Mouse (Mus musculus) hindbrain, postnatal 0 days (tissue): ENCODE data around the gene Trmt1. TPM values are rescaled to one million over a fixed set of nuclear protein-coding genes. Genes with fewer than 3 reads are reported as not detected.

ENCODE experiments used
- ATAC-seq: fragments of 200-750 bp; cut with Nextera tagmentation; 2 replicates; pipeline ENCODE4 v1.8.0; 2017; ENCODE audit warnings: mild to moderate bottlenecking, moderate TSS enrichment, moderate library complexity
- DNase-seq: peaks from one replicate; pipeline ENCODE4 v3.0.0-alpha.2; 2015; ENCODE audit warnings: low spot score
- H3K27ac ChIP-seq: fragments of 300-500 bp; sonication (generic); 2 replicates; pipeline ENCODE4 v1.5.1; 2014; ENCODE audit warnings: mild to moderate bottlenecking
- H3K27me3 ChIP-seq: fragments of 300-500 bp; sonication (generic); 2 replicates; pipeline ENCODE4 v1.6.1; 2014; ENCODE audit warnings: low read length, mixed read lengths; ENCODE audit not compliant: insufficient read depth
- H3K36me3 ChIP-seq: fragments of 300-500 bp; sonication (generic); 2 replicates; pipeline ENCODE4 v1.6.1; 2014; ENCODE audit warnings: low read length, mixed read lengths; ENCODE audit not compliant: insufficient read depth
- H3K4me1 ChIP-seq: fragments of 300-500 bp; sonication (generic); 2 replicates; pipeline ENCODE4 v1.6.1; 2014; ENCODE audit warnings: antibody characterized with exemption, low read length, mixed read lengths; ENCODE audit not compliant: insufficient read depth
- H3K4me2 ChIP-seq: fragments of 300-500 bp; sonication (generic); 2 replicates; pipeline ENCODE4 v1.6.1; 2014; ENCODE audit warnings: low read depth, mild to moderate bottlenecking, low read length, moderate library complexity, mixed read lengths
- H3K4me3 ChIP-seq: fragments of 300-500 bp; sonication (generic); 2 replicates; pipeline ENCODE4 v1.5.1; 2014; ENCODE audit warnings: low read length
- H3K9ac ChIP-seq: fragments of 300-500 bp; sonication (generic); replicated peaks from 2 replicates; pipeline ENCODE4 v1.6.1; 2014; ENCODE audit warnings: mild to moderate bottlenecking, low read length, moderate library complexity, mixed read lengths
- H3K9me3 ChIP-seq: fragments of 300-500 bp; sonication (generic); 2 replicates; pipeline ENCODE4 v1.6.1; 2016; ENCODE audit warnings: low read length, mixed read lengths
- CTCF ChIP-seq: IDR thresholded peaks from 2 replicates; pipeline ENCODE4 v1.5.1; 2016; ENCODE audit warnings: antibody characterized with exemption, control low read depth, low read depth
- WGBS: fragments of 180-500 bp; shearing (Covaris S2); extraction: QIAGEN DNeasy Blood & Tissue Kit; methylation state at CpG from one replicate; pipeline ENCODE4 v1.1.7; 2014; 5-methylcytosine and 5-hydroxymethylcytosine counted together
- polyA plus RNA-seq: library from polyadenylated mRNA; unstranded; fragments of >200 nt; fragmentation: Nextera tagmentation; extraction: Ambion mirVana; gene quantifications from 2 replicates; pipeline ENCODE4 v1.2.1, GENCODE M21; 2015
- total RNA-seq: library from RNA; depleted of rRNA; stranded (reverse); fragments of >200 nt; gene quantifications from 2 replicates; pipeline ENCODE4 v1.2.3, GENCODE M21; 2014

The Trmt1 gene
- total and polyA plus RNA-seq, 2 experiments from 2014 or later = 71.2 to 93.3 TPM

GRCm38 (mm10) chr8:84640617-84641294, 45.4 kb upstream of the Trmt1 start:
- no peak for TF ChIP-seq CTCF
- Histone ChIP-seq H3K9ac (no peak overlapping the region), H3K27me3 (no peaks in the 10 kb centered on the region), H3K9me3 (no peaks in the 10 kb centered on the region), H3K36me3 (no peaks in the 10 kb centered on the region), H3K4me2 (no peak overlapping the region), H3K4me3 (no peak overlapping the region), H3K27ac (no peak overlapping the region), H3K4me1 (peaks cover 2% of the 10 kb centered on the region; the same call in 1 of the 2 replicates)
- WGBS = 71% methylated on average over 7 of the region's 7 CpGs
- ATAC-seq (no peak), DNase-seq (no peak)

DNA sequence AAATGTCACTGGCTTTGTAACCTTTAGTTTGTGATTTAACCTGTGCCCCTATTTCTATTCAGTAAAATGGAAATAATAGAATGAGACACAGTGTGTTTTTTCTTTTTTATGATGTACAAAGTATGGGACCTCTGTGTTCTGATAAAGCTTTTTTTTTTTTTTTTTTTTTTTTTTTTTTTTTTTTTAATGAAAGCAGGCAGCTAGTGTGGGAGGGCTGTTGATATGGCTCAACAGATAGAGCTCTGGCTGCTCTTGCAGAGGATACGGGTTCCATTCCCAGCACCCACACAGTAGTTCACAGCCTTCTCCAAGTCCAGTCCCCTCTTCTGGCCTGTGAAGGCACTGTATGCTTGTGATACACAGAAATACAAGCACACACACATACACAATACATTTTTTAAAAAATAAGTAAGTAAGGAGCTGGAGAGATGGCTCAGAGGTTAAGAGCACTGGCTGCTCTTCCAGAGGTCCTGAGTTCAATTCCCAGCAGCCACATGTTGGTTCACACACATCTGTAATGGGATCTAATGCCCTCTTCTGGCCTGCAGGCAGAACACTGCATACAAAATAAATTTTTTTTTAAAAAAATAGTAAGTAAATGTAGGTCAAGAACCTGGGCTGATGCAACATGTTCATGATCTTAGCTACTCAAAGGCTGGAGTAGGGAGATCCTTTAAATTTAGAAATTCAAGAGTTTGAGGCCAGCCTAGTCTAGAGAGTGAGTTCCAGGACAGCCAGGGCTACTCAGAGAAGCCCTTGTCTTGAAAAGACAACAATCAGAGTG, 44.3 kb upstream of the Trmt1 start:
- ATAC-seq (no peak), DNase-seq (no peak)
- Histone ChIP-seq H3K4me3 (no peak overlapping the region), H3K9me3 (no peaks in the 10 kb centered on the region), H3K36me3 (no peaks in the 10 kb centered on the region), H3K4me1 (peaks cover 2% of the 10 kb centered on the region; the same call in 1 of the 2 replicates), H3K27me3 (no peaks in the 10 kb centered on the region), H3K27ac (no peak overlapping the region), H3K9ac (no peak overlapping the region), H3K4me2 (no peak overlapping the region)
- TF ChIP-seq CTCF = no peak; the same call in 1 of the 2 replicates
- whole genome bisulfite sequencing = 88% methylated on average over 1 of the region's 1 CpGs

GRCm38 (mm10) chr8:84643019-84643418, 43.1 kb upstream of the Trmt1 start:
- Histone ChIP-seq H3K27ac (no peak overlapping the region), H3K9me3 (no peaks in the 10 kb centered on the region), H3K4me3 (no peak overlapping the region), H3K27me3 (no peaks in the 10 kb centered on the region), H3K4me1 (peaks cover 8% of the 10 kb centered on the region; the same call in 1 of the 2 replicates), H3K4me2 (no peak overlapping the region), H3K36me3 (no peaks in the 10 kb centered on the region), H3K9ac (no peak overlapping the region)
- TF ChIP-seq CTCF = no peak
- DNase-seq = no peak
- 76% methylated on average over 5 of the region's 5 CpGs for WGBS
- no peak for ATAC-seq

DNA sequence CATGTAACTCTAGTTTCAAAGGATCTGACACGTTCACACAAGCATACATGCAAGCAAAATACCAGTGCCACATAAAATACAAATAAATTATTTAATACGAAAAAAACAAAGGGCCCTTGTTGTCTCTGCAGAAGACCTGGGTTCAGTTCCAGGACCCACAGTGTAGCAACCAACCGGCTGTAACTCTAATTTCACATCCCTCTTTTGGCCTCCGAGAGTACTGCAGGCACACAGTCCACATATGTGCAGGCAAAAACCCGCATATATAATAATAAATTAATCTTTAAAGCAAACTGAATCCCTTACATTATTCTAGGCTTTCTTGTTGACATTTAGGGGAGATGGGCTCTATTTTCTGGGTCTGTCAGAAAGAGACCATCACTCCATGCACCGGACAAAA, 39.3 kb upstream of the Trmt1 start:
- DNase-seq = peak; percentile 22
- Histone ChIP-seq H3K4me1 (0 out of 2 replicates have a peak, but pooled peaks cover 8% of the 10 kb centered on the region), H3K27ac (no peak overlapping the region), H3K9me3 (no peaks in the 10 kb centered on the region), H3K9ac (no peak overlapping the region), H3K27me3 (no peaks in the 10 kb centered on the region), H3K4me3 (no peak overlapping the region), H3K4me2 (peak overlapping the region; percentile 46; the same call in 1 of the 2 replicates), H3K36me3 (no peaks in the 10 kb centered on the region)
- TF ChIP-seq CTCF = peak; percentile 30; the same call in 1 of the 2 replicates
- 52% methylated on average over 6 of the region's 6 CpGs for WGBS
- ATAC-seq = 0 out of 2 replicates have a peak, but pooled peaks have one; percentile 28

- TF ChIP-seq CTCF = no peak
- Histone ChIP-seq H3K4me3 (peak overlapping the region; percentile 5; the same call in 1 of the 2 replicates), H3K27ac (no peak overlapping the region), H3K27me3 (no peaks in the 10 kb centered on the region), H3K4me1 (0 out of 2 replicates have a peak, but pooled peaks cover 7% of the 10 kb centered on the region), H3K9ac (no peak overlapping the region), H3K36me3 (no peaks in the 10 kb centered on the region), H3K4me2 (peak overlapping the region; percentile 46), H3K9me3 (no peaks in the 10 kb centered on the region)
- DNase-seq (peak; percentile 46), ATAC-seq (peak; percentile 65)
- WGBS = 4% methylated on average over 14 of the region's 14 CpGs
These were observed 38.6 kb upstream of the Trmt1 start for GRCm38 (mm10) chr8:84647461-84647901.

DNA sequence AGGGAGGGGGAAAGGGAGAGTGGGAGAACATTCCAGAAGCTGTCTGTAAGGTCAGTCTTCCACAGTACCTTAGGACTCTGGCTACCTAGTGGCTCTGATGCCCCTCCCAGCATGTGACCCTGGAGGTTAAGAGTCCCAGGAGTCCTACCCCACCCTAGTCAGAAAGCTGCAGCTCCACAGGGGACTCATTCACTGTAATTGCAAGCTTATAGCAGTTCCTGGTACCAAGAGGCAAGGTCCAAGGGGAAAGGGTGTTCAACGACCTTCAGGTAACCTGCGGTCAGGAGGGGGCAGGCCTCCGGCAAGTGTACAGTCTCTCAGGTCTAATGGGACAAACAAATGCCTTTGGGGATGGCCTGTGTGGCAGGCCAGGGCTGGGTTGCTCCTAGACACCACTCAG, 35.9 kb upstream of the Trmt1 start:
- no peak overlapping the region for H3K9ac ChIP-seq
- WGBS = 31% methylated on average over 3 of the region's 3 CpGs
- H3K27ac ChIP-seq = peak overlapping the region; percentile 60; the same call in 1 of the 2 replicates
- DNase-seq = no peak
- 0 out of 2 replicates have a peak, but pooled peaks cover 6% of the 10 kb centered on the region for H3K4me1 ChIP-seq
- H3K27me3 ChIP-seq = no peaks in the 10 kb centered on the region
- H3K4me3 ChIP-seq = no peak overlapping the region
- H3K4me2 ChIP-seq = no peak overlapping the region
- no peak for TF ChIP-seq CTCF
- no peaks in the 10 kb centered on the region for H3K36me3 ChIP-seq
- peak; percentile 21; the same call in 1 of the 2 replicates for ATAC-seq
- H3K9me3 ChIP-seq = no peaks in the 10 kb centered on the region
